Mouse (Mus musculus): Measurements from ENCODE around the gene Aass. TPM values are rescaled to one million over a fixed set of nuclear protein-coding genes. Genes with fewer than 3 reads are reported as not detected.

Aass gene
- polyA plus RNA-seq, 1 experiment: not detected

DNA sequence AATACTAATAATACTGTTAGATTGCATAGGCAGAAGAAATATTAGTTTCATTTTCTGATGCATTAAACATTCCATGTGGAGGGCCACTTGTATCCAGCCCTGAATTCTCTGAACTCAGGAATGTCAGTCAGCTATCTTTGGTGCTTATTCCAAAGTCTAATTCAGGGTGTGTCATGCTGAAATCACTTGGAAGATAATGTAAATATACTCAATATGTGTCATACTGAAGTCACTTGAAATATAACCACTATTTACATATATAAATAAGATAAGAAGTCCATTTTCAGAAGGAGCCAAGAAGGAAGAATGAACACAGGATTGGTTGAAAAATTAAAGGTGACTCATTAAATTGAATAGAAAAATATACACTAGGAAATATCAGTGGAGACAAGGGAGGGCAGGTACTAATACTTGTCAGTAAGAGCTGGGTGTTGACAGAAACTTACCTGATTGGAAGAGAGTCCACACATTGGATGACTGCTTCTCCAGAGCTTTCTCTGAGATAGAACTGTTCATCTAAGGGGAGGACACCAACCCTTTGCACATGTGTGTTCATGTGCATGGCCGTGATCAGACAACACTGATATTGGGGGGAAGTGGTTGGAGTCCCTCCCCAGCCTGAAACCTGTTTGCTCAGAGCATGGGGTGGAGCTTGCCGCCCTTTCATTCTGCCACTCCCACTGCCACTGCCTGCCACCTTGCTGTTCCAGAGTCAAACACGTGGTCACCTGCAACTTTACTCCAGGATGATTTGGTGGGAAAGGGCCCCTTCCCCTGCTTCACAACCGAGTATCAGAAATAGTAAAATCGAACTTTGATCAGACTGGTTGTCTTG lies 48.0 kb downstream of the Aass start:
- Histone ChIP-seq H3K79me2 (ENCODE audit: control insufficient read depth, insufficient read depth) (no peaks in the 10 kb centered on the region), H3K4me3 (ENCODE audit: insufficient read depth, poor library complexity, severe bottlenecking) (no peak overlapping the region), H3ac (ENCODE audit: control insufficient read depth, insufficient read length, low read depth) (no peak overlapping the region), H3K27me3 (ENCODE audit: control insufficient read depth, insufficient read depth, insufficient read length) (no peaks in the 10 kb centered on the region), H3K36me3 (ENCODE audit: control insufficient read depth, insufficient read depth) (no peaks in the 10 kb centered on the region), H3K79me3 (ENCODE audit: low read depth) (no peaks in the 10 kb centered on the region)
- TF ChIP-seq MYOG (IDR thresholded peaks at IDR 0.05; ENCODE audit: control insufficient read depth, extremely low read depth, insufficient read length) (no peak), FOSL1 (IDR thresholded peaks at IDR 0.05; ENCODE audit: insufficient read depth, low read length, poor library complexity, severe bottlenecking) (no peak), MYOD1 (IDR thresholded peaks at IDR 0.05; ENCODE audit: control insufficient read depth, insufficient read length, low read depth) (no peak), USF1 (IDR thresholded peaks at IDR 0.05; ENCODE audit: low read depth) (no peak), CTCF (IDR thresholded peaks at IDR 0.05; ENCODE audit: control insufficient read depth, insufficient read depth, insufficient read length) (no peak), MAX (IDR thresholded peaks at IDR 0.05) (no peak), CEBPB (IDR thresholded peaks at IDR 0.05; ENCODE audit: low read depth) (no peak)

- Histone ChIP-seq H3ac (ENCODE audit: control insufficient read depth, insufficient read length, low read depth) (no peak overlapping the region), H3K4me3 (ENCODE audit: insufficient read depth, poor library complexity, severe bottlenecking) (no peak overlapping the region), H3K27me3 (ENCODE audit: control insufficient read depth, insufficient read depth, insufficient read length) (no peaks in the 10 kb centered on the region), H3K79me2 (ENCODE audit: control insufficient read depth, insufficient read depth) (no peaks in the 10 kb centered on the region), H3K79me3 (ENCODE audit: low read depth) (no peaks in the 10 kb centered on the region), H3K36me3 (ENCODE audit: control insufficient read depth, insufficient read depth) (no peaks in the 10 kb centered on the region)
- no peak for TF ChIP-seq FOSL1 (IDR thresholded peaks at IDR 0.05; ENCODE audit: insufficient read depth, low read length, poor library complexity, severe bottlenecking)
- TF ChIP-seq MYOG (IDR thresholded peaks at IDR 0.05; ENCODE audit: control insufficient read depth, extremely low read depth, insufficient read length): no peak
- no peak for TF ChIP-seq CTCF (IDR thresholded peaks at IDR 0.05; ENCODE audit: control insufficient read depth, insufficient read depth, insufficient read length)
- TF ChIP-seq USF1 (IDR thresholded peaks at IDR 0.05; ENCODE audit: low read depth): no peak
- TF ChIP-seq MYOD1 (IDR thresholded peaks at IDR 0.05; ENCODE audit: control insufficient read depth, insufficient read length, low read depth): no peak
- no peak for TF ChIP-seq CEBPB (IDR thresholded peaks at IDR 0.05; ENCODE audit: low read depth)
- TF ChIP-seq MAX (IDR thresholded peaks at IDR 0.05): no peak
Observed at GRCm38 (mm10) chr6:23079991-23080680, 52.6 kb downstream of the Aass start.

- no peak overlapping the region for H3ac ChIP-seq (ENCODE audit: control insufficient read depth, insufficient read length, low read depth)
- TF ChIP-seq FOSL1 (IDR thresholded peaks at IDR 0.05; ENCODE audit: insufficient read depth, low read length, poor library complexity, severe bottlenecking) (no peak), CTCF (IDR thresholded peaks at IDR 0.05; ENCODE audit: control insufficient read depth, insufficient read depth, insufficient read length) (no peak), MYOD1 (IDR thresholded peaks at IDR 0.05; ENCODE audit: control insufficient read depth, insufficient read length, low read depth) (no peak), CEBPB (IDR thresholded peaks at IDR 0.05; ENCODE audit: low read depth) (no peak), USF1 (IDR thresholded peaks at IDR 0.05; ENCODE audit: low read depth) (no peak)
- no peaks in the 10 kb centered on the region for H3K79me3 ChIP-seq (ENCODE audit: low read depth)
- no peaks in the 10 kb centered on the region for H3K36me3 ChIP-seq (ENCODE audit: control insufficient read depth, insufficient read depth)
- H3K27me3 ChIP-seq (ENCODE audit: control insufficient read depth, insufficient read depth, insufficient read length): no peaks in the 10 kb centered on the region
- no peak overlapping the region for H3K4me3 ChIP-seq (ENCODE audit: insufficient read depth, poor library complexity, severe bottlenecking)
- H3K79me2 ChIP-seq (ENCODE audit: control insufficient read depth, insufficient read depth): no peaks in the 10 kb centered on the region
Observed at GRCm38 (mm10) chr6:23078273-23078672, 54.5 kb downstream of the Aass start.

- H3K36me3 ChIP-seq (ENCODE audit: control insufficient read depth, insufficient read depth): no peaks in the 10 kb centered on the region
- no peak overlapping the region for H3ac ChIP-seq (ENCODE audit: control insufficient read depth, insufficient read length, low read depth)
- no peak overlapping the region for H3K4me3 ChIP-seq (ENCODE audit: insufficient read depth, poor library complexity, severe bottlenecking)
- H3K27me3 ChIP-seq (ENCODE audit: control insufficient read depth, insufficient read depth, insufficient read length): no peaks in the 10 kb centered on the region
- TF ChIP-seq CTCF (IDR thresholded peaks at IDR 0.05; ENCODE audit: control insufficient read depth, insufficient read depth, insufficient read length) (no peak), MYOD1 (IDR thresholded peaks at IDR 0.05; ENCODE audit: control insufficient read depth, insufficient read length, low read depth) (no peak), MAX (IDR thresholded peaks at IDR 0.05) (no peak), USF1 (IDR thresholded peaks at IDR 0.05; ENCODE audit: low read depth) (no peak), MYOG (IDR thresholded peaks at IDR 0.05; ENCODE audit: control insufficient read depth, extremely low read depth, insufficient read length) (no peak), CEBPB (IDR thresholded peaks at IDR 0.05; ENCODE audit: low read depth) (no peak), FOSL1 (IDR thresholded peaks at IDR 0.05; ENCODE audit: insufficient read depth, low read length, poor library complexity, severe bottlenecking) (no peak)
- H3K79me3 ChIP-seq (ENCODE audit: low read depth): no peaks in the 10 kb centered on the region
- H3K79me2 ChIP-seq (ENCODE audit: control insufficient read depth, insufficient read depth): no peaks in the 10 kb centered on the region
Observed at GRCm38 (mm10) chr6:23076060-23076459, 56.7 kb downstream of the Aass start.

DNA sequence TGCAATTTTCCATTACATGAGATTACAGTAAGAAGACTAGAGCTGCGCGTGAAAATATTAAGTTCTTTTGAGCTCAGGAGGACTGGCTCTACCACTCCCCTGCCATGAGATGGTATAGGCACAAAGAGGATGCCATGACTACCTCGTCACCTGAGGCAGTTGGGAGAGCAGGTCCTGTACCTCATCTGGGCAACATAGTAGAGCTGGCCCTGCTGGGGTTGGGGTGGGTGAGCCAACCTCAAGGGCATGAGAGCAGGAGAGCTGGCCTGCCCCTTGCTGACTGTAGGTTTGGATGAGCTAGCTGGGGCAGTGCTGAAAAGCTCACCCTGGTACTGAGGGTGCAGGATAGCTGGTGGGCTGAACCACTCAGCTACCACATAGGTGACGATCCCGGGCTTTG lies 77.1 kb downstream of the Aass start:
- no peak overlapping the region for H3ac ChIP-seq (ENCODE audit: control insufficient read depth, insufficient read length, low read depth)
- TF ChIP-seq MYOD1 (IDR thresholded peaks at IDR 0.05; ENCODE audit: control insufficient read depth, insufficient read length, low read depth) (no peak), USF1 (IDR thresholded peaks at IDR 0.05; ENCODE audit: low read depth) (no peak), CTCF (IDR thresholded peaks at IDR 0.05; ENCODE audit: control insufficient read depth, insufficient read depth, insufficient read length) (no peak), MAX (IDR thresholded peaks at IDR 0.05) (no peak), FOSL1 (IDR thresholded peaks at IDR 0.05; ENCODE audit: insufficient read depth, low read length, poor library complexity, severe bottlenecking) (no peak), MYOG (IDR thresholded peaks at IDR 0.05; ENCODE audit: control insufficient read depth, extremely low read depth, insufficient read length) (no peak), CEBPB (IDR thresholded peaks at IDR 0.05; ENCODE audit: low read depth) (no peak)

More for the DNA sequence above, 77.1 kb downstream of the Aass start:
- Histone ChIP-seq H3K4me3 (ENCODE audit: insufficient read depth, poor library complexity, severe bottlenecking) (no peak overlapping the region), H3K27me3 (ENCODE audit: control insufficient read depth, insufficient read depth, insufficient read length) (no peaks in the 10 kb centered on the region), H3K79me2 (ENCODE audit: control insufficient read depth, insufficient read depth) (no peaks in the 10 kb centered on the region), H3K79me3 (ENCODE audit: low read depth) (no peaks in the 10 kb centered on the region), H3K36me3 (ENCODE audit: control insufficient read depth, insufficient read depth) (no peaks in the 10 kb centered on the region)
